In genomic region chr12:73286287-73287092, GRCm38 (mm10) we compare ENCODE assay signal across 8 mouse cellular contexts. TPM values are rescaled to one million over a fixed set of nuclear protein-coding genes. Genes with fewer than 3 reads are reported as not detected.
DNase-seq lines count a peak whose midpoint lies in the region; ATAC-seq and TF ChIP-seq lines count a peak whose summit lies in the region.

Gene Trmt5 (minus strand): TSS chr12:73286710.
Gene Slc38a6 (plus strand): TSS chr12:73286779.

- H3K36me3 ChIP-seq in embryonic facial prominence, embryonic 15.5 days, result peaks cover 19% of the 10 kb centered on the region
- H3K36me3 ChIP-seq in heart, embryonic 10.5 days, result peaks cover 29% of the 10 kb centered on the region
- H3K36me3 ChIP-seq in kidney, embryonic 15.5 days, result peaks cover 25% of the 10 kb centered on the region

- H3K9me3 ChIP-seq in embryonic facial prominence, embryonic 15.5 days (replicated peaks), result no peaks in the 10 kb centered on the region
- H3K9me3 ChIP-seq in heart, embryonic 10.5 days, result no peaks in the 10 kb centered on the region
- H3K9me3 ChIP-seq in kidney, embryonic 15.5 days (replicated peaks), result no peaks in the 10 kb centered on the region

- H3K4me3 ChIP-seq in bone marrow, adult 2 months (replicated peaks; ENCODE audit: control insufficient read depth, low read depth, low read length), result peak within 1 kb of the TSS; percentile 92
- H3K4me3 ChIP-seq in embryonic facial prominence, embryonic 15.5 days (replicated peaks), result peak within 1 kb of the TSS; percentile 78
- H3K4me3 ChIP-seq in heart, embryonic 10.5 days, result peak within 1 kb of the TSS; percentile 77
- peak within 1 kb of the TSS; percentile 77 for H3K4me3 ChIP-seq in kidney, embryonic 15.5 days (replicated peaks)

- H3K27ac ChIP-seq in bone marrow, adult 2 months (ENCODE audit: control insufficient read depth, insufficient read depth, low read depth, low read length, poor library complexity), result peak within 1 kb of the TSS; percentile 35; the same call in 1 of the 2 replicates
- H3K27ac ChIP-seq in embryonic facial prominence, embryonic 15.5 days (replicated peaks), result peak within 1 kb of the TSS; percentile 85
- peak within 1 kb of the TSS; percentile 91 for H3K27ac ChIP-seq in heart, embryonic 10.5 days
- H3K27ac ChIP-seq in kidney, embryonic 15.5 days, result peak within 1 kb of the TSS; percentile 89

- H3K4me2 ChIP-seq in embryonic facial prominence, embryonic 15.5 days (replicated peaks), result peak within 1 kb of the TSS; percentile 76
- H3K4me2 ChIP-seq in kidney, embryonic 15.5 days, result peak within 1 kb of the TSS; percentile 72

- no peak for TF ChIP-seq CTCF in bone marrow, adult 2 months (IDR thresholded peaks at IDR 0.05; ENCODE audit: control insufficient read depth, insufficient read depth, low read length)

- DNase-seq in 416B (ENCODE audit: low read depth), result peak; percentile 95
- DNase-seq in heart, embryonic 10.5 days (ENCODE audit: low spot score), result peak; percentile 96
- peak; percentile 90 for DNase-seq in liver
- DNase-seq in spleen, postnatal 4 days (ENCODE audit: low spot score in 2 of 2), result peak; percentile 85 to 91

- H3K9ac ChIP-seq in embryonic facial prominence, embryonic 15.5 days, result peak within 1 kb of the TSS; percentile 82
- H3K9ac ChIP-seq in kidney, embryonic 15.5 days, result peak within 1 kb of the TSS; percentile 81

- H3K27me3 ChIP-seq in embryonic facial prominence, embryonic 15.5 days, result no peaks in the 10 kb centered on the region
- no peaks in the 10 kb centered on the region for H3K27me3 ChIP-seq in heart, embryonic 10.5 days (ENCODE audit: insufficient read depth, poor library complexity, severe bottlenecking)
- no peaks in the 10 kb centered on the region for H3K27me3 ChIP-seq in kidney, embryonic 15.5 days

- WGBS in bone marrow, adult 2 months, result under 1% methylated on average over 53 of the region's 53 CpGs
- WGBS in embryonic facial prominence, embryonic 15.5 days, result under 1% methylated on average over 53 of the region's 53 CpGs
- under 1% methylated on average over 53 of the region's 53 CpGs for WGBS in heart, embryonic 10.5 days
- under 1% methylated on average over 53 of the region's 53 CpGs for WGBS in kidney, embryonic 15.5 days

- no peaks in the 10 kb centered on the region; the same call in 1 of the 2 replicates for H3K4me1 ChIP-seq in bone marrow, adult 2 months (ENCODE audit: control insufficient read depth, insufficient read depth, low read length)
- peaks cover 20% of the 10 kb centered on the region for H3K4me1 ChIP-seq in embryonic facial prominence, embryonic 15.5 days
- H3K4me1 ChIP-seq in heart, embryonic 10.5 days, result peaks cover 32% of the 10 kb centered on the region
- H3K4me1 ChIP-seq in kidney, embryonic 15.5 days, result peaks cover 27% of the 10 kb centered on the region

- TF ChIP-seq POLR2A in bone marrow, adult 2 months (IDR thresholded peaks at IDR 0.05; ENCODE audit: borderline replicate concordance, control insufficient read depth, low read depth, low read length), result peak; percentile 57; the same call in 1 of the 2 replicates

- peak; percentile 97 for ATAC-seq in embryonic facial prominence, embryonic 15.5 days (ENCODE audit: insufficient number of reproducible peaks, low FRiP score, low TSS enrichment, low read depth)
- peak; percentile 96 for ATAC-seq in kidney, embryonic 15.5 days (replicated peaks; ENCODE audit: low FRiP score)
- ATAC-seq in monocyte, adult 5-6 weeks (replicated peaks; ENCODE audit: insufficient number of reproducible peaks, low FRiP score, low TSS enrichment, poor library complexity, severe bottlenecking), result peak; percentile 93

RNA-seq across cellular contexts. Expression of gene Trmt5, which starts in this region (rescaled TPM):
- polyA plus RNA-seq in bone marrow, adult 2 months (2011; ENCODE audit: insufficient read depth, insufficient read length, low replicate concordance, missing spikeins), result 4.4 and 13.1 TPM in 2 replicates
- polyA plus RNA-seq in embryonic facial prominence, embryonic 15.5 days (2015; fragmentation: Nextera tagmentation; extraction: Ambion mirVana), result 15.8 and 17.1 TPM in 2 replicates
- 18.5 and 21.1 TPM in 2 replicates for polyA plus RNA-seq in heart, embryonic 10.5 days (2016; fragmentation: Nextera tagmentation; extraction: Ambion mirVana)
- 20.7 TPM in 2 replicates for polyA plus RNA-seq in kidney, embryonic 15.5 days (2015; fragmentation: Nextera tagmentation; extraction: Ambion mirVana)
- 10.2 to 35.6 TPM (median 14.3 TPM) in 3 replicates for total RNA-seq in monocyte, adult 5-6 weeks (2017)

RNA-seq across cellular contexts. Expression of gene Slc38a6, which starts in this region (rescaled TPM):
- polyA plus RNA-seq in bone marrow, adult 2 months (2011; ENCODE audit: insufficient read depth, insufficient read length, low replicate concordance, missing spikeins), result 3.9 and 6.3 TPM in 2 replicates
- polyA plus RNA-seq in embryonic facial prominence, embryonic 15.5 days (2015; fragmentation: Nextera tagmentation; extraction: Ambion mirVana), result 13.2 and 16.5 TPM in 2 replicates
- 7.0 and 7.3 TPM in 2 replicates for polyA plus RNA-seq in heart, embryonic 10.5 days (2016; fragmentation: Nextera tagmentation; extraction: Ambion mirVana)
- polyA plus RNA-seq in kidney, embryonic 15.5 days (2015; fragmentation: Nextera tagmentation; extraction: Ambion mirVana), result 9.5 and 9.8 TPM in 2 replicates
- 5.0 to 9.7 TPM (median 9.5 TPM) in 3 replicates for total RNA-seq in monocyte, adult 5-6 weeks (2017)

Comparison
In these comparisons a context has a peak if more than half of its experiments do, and no peak if none do; other contexts are left out.
1. Peak in every context shown above with its lines: DNase-seq, ATAC-seq, H3K4me3 ChIP-seq and H3K27ac ChIP-seq.
2. H3K27ac ChIP-seq: peak in every context shown above with its lines; median percentile 91 in heart, embryonic 10.5 days; 89 in kidney, embryonic 15.5 days; 85 in embryonic facial prominence, embryonic 15.5 days; 35 in bone marrow, adult 2 months.